Mouse (Mus musculus) c-Kit-positive CD71-negative TER-119-negative erythroid progenitor cells, embryonic 14.5 days (primary cell): Measurements from ENCODE around the gene Iqcf5.
A peak's percentile ranks its signal among the peaks of the same experiment; 100 is the strongest.
"Not testable (repeated sequence)": the region's sequence is repeated elsewhere in the genome, so short reads cannot be mapped to it uniquely, and the experiment has no call there.

Experiments
- DNase-seq: peaks from one replicate; pipeline ENCODE4 v3.0.0-alpha.2; 2013; ENCODE audit warnings: low read depth

Gene Iqcf5

GRCm38 (mm10) chr9:106481676-106482075 lies 32.7 kb upstream of the Iqcf5 start:
- no peak for DNase-seq

DNA sequence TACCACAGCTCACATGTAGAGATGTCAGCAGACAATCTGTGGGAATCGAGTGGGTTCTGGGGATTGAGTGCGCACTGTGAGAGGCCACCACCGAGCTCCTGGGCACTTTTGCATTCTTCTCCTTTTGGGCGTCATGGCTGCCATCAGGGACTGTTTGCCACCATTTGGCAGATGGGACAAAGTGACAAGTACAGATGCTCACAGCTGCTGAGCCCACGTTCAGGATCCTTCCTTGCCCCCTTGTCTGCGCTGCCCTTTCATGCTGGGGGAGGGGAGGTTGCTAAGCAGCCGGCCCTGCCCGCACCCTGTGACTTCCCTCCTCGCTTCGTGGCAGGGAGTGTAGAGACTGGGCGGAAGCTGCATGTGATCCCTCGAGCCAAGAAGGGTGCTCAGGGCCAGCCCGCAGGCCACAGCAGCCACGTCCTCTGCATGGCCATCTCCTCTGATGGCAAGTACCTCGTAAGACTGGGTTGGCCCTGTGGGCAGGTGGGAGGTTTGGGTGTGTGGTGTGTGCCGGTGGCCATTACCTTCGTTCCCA lies 31.7 kb upstream of the Iqcf5 start:
- DNase-seq = no peak

GRCm38 (mm10) chr9:106483136-106483535 lies 31.2 kb upstream of the Iqcf5 start:
- no peak for DNase-seq

DNA sequence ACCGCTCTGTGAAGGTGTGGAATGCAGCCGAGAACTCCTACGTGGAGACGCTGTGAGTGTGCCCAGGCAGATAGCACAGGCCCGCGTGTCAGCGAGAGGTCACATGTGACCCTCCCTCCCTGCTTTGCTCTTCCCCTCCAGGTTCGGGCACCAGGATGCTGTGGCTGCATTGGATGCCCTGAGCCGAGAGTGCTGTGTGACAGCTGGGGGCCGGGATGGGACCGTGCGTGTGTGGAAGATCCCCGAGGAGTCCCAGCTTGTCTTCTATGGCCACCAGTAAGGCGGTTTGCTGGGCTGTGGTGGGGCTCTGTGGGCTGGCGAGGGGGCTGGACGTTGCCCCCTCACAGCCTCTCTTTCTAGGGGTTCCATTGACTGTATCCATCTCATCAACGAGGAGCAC lies 30.8 kb upstream of the Iqcf5 start:
- no peak for DNase-seq

DNA sequence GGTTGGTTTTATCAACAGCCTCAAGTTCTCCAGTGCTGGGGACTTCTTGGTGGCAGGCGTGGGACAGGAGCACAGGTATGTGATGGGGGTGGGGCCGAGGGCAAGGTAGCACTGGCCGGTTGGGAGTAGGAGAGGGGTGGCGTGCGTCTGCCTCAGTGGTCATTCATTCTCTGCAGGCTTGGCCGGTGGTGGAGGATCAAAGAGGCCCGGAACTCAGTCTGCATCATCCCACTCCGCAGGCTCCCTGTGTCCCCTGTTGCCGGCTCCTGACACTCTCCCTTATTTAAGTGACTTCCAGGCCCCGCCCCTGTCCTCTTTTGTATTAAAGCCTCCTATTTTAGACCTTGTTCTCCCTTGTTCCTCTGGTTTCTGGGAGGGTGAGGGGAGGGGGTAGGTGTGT lies 29.3 kb upstream of the Iqcf5 start:
- DNase-seq = no peak

- DNase-seq = not testable (repeated sequence)
Measured at GRCm38 (mm10) chr9:106487602-106488001, 26.8 kb upstream of the Iqcf5 start.

DNA sequence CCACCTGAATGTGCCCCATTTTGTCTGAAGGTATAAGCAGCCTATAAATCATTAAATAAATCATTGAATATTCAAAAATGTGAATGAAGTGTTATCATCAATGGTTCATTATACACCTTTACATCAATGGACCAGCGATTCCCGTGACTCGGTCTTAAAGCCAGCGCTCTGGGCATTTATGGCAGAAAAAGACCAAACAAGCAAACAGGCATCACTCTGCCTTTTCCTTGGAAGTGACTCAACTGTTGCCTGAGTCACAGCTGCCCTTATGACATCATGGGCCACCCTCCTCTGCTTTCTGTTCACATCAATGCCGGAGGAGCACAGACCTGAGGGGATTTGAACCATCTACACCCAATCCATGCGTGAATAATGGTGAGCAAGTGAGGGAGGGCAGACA lies 14.7 kb upstream of the Iqcf5 start, which contains the start of gene Iqcf1:
Iqcf1 (plus strand) TSS at position 301 of the 400 bp plus-strand sequence.
- DNase-seq = no peak

GRCm38 (mm10) chr9:106501846-106502245 lies 12.5 kb upstream of the Iqcf5 start:
- no peak for DNase-seq

DNA sequence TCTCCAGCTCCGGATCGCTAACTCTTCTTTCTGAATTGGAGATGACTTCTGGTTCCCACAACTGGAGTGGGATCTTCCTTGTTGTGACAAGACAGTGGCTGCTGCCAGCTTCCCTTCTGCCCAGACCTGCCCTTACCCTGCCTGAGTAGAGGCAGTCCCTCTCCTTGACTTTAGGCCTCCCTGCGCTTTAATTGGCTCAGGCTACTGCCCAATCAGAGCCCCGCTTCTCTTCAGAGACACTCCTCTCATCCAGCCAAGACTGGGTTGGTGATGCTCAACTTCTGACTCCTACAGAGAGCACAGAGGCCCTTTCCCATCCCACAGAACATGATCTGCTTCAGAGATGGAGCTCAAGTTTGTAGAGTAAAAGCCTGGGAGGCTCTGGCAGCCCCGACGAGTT lies 10.1 kb upstream of the Iqcf5 start:
- DNase-seq = no peak

GRCm38 (mm10) chr9:106509356-106509755 lies 5.0 kb upstream of the Iqcf5 start:
- DNase-seq = no peak

DNA sequence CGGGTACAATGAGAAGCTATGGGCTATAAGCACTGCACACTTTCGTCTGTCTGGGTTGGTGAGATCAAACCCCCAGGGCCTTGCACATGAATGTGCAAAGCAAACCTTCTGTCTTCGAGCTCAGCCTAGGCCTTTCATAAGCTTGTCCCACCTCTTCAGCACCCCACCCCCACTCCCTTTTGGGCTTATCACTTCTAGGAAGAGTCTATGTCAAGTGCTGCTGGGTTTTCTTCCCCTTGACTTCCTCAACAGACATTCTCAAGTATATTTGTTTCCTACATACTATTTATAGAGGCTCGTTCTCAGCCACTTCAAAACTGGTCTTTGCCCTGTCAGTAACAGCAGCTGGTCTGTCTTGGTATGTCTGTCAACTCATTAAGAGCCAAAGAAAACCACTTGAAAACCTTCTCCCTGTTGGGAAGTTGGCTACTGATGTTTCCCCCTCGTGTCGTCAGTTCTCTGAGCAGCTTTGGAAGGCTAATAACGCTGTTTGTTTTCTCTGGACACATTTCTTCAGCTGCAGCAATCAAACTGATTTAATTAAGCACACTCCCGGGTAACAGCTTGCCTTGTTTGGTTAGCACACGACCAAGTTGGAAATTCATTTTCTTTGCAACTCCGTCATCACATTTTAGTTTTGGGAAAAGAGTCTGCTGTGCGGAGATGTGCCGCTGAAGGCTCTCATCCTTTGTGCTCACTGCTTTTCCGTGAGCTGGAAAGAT lies 1.5 kb upstream of the Iqcf5 start:
- peak; percentile 16 for DNase-seq

DNA sequence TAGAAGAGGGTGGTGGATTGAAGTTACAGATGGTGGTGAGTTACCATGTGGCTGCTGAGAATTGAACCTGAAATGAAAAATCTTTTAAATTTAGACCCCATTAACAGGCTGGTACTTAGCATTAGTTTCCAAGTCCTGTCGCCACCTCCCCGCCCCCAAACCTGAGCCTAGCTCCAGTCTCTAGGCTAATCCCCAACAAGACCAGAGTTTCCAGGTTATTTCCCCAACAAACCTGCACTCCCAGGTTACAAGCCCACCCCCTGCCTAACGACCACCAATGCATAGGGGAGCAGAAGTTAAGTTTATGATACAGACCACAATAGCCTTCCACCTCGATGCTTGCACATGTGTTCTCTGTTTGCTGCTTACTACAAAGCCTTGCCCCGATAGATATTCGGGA lies 807 bp upstream of the Iqcf5 start:
- no peak for DNase-seq

DNA sequence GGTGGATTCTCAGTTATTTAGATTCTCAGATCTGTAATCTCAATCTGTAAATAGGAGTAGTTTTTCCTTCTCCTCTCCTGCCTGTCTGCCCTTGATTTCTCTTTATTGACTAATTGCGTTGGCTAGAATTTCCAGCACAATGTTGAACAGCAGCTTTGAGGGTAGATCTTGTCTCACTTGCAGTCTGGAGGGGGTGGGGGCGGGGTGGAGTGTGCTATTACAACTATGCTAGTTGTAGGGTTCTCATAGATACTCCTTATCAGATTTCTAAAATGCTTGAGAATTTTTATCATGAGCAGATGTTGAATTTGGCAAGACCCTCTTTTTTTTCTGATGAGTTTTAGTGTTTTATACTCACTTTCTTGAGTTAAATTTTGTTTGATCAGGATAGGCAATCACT lies 5.1 kb downstream of the Iqcf5 start:
- DNase-seq = no peak

DNA sequence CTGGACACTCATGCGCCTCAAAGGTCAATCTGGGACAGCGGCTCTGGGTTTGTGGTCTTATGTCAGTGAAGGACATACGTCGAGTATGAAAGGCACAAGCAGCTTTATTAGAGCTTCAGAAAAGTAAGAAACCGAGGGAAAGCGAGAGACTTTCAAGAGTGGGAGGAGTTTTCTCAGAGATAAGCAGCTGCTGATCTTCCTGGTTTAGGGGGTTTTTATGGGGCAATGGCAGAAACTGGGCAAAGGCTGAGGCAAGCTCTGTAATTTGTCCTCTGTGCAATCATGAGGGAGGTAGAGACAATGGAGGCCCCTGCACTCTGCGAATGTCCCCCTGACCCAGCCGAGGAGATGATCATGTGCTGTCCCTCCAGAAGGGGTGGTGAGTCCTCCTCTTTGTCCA lies 5.5 kb downstream of the Iqcf5 start:
- no peak for DNase-seq

DNA sequence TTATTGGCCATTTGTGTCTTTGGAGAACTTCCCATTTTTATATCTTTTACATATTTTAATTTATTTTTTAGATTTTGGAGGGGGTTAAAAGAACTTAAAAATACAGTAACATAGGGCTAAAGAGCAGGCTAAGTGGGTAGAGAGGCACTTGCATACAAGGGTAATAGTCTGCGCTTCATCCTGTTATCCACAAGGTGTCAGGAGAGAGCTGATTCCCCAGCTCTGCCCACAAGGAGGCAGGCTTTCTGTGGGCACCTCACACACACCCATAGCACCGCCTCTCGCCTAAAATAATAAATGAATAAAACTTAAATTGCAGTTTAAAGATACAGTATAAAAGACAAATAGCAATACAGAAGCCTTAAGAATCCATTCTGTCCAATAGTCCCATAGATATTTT lies 17.5 kb downstream of the Iqcf5 start:
- DNase-seq = peak; percentile 41

GRCm38 (mm10) chr9:106534296-106534695 lies 19.9 kb downstream of the Iqcf5 start:
- no peak for DNase-seq

- no peak for DNase-seq
Measured at GRCm38 (mm10) chr9:106534975-106535374, 20.6 kb downstream of the Iqcf5 start.

DNA sequence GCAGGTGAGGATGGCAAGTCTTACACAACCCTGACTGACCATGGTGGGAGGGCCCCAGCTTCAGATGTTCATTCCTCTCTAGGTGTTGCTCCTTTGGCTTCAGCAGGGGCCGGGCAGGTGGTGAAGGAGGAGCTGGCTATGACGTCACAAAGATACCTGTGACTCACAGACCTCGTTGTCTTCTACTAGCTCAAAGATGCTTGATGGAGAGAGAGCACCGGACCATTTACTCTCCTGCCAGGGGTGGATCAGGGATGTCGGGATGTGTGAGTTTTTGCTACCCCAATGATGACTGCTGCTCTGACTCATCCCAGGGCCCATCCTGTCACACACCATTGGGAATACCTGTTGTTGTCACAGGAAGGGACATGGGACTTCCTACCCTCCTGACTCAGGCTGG lies 47.2 kb downstream of the Iqcf5 start, which contains the start of gene Iqcf3:
Iqcf3 (minus strand) TSS at position 101 of the 400 bp plus-strand sequence.
- DNase-seq = no peak

- DNase-seq = no peak
Measured at GRCm38 (mm10) chr9:106562291-106562690, 47.9 kb downstream of the Iqcf5 start.

DNA sequence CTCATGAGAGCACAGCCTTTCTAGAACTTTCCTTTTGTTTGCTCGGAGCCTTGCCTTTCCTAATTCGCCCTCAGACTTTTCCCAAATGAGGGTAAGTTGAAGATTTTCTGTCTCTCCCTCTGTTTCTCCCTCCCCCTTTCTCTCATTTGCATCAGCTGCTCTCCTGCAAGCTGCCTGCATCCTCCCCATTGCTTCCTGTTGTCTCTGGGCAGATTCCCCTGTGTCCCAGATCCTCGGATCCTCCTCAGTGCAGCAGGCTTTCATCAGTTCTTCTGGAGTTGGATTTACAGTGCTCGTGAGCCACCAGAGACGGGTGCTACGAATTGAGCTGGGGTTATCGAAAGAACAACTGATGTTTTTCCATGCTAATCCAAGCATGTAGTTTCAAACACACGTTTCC lies 49.7 kb downstream of the Iqcf5 start:
- no peak for DNase-seq
